Mouse (Mus musculus): ENCODE results near the gene Kcnh1.

The Kcnh1 gene

DNA sequence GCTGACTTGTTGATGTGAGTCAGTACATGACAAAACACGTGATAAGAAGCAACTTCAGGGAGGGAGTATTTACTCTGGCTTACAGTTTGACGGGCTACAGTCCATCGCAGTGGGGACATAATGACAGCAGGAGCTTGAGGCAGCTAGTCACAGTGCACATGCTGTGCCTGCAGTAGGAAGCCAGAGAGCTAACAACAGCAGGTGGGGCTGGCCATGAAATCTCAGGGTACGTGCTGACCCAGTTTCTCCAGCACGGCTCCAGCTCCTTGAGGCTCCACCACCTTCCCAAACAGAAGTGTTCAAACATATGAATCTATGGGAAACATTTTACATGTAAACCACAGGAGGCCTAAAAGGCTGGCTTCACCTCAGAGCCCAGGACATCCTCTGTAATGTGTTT is 216.0 kb downstream of the Kcnh1 start:
- DNase-seq (ENCODE audit: low spot score in 2 of 2) = no peak

DNA sequence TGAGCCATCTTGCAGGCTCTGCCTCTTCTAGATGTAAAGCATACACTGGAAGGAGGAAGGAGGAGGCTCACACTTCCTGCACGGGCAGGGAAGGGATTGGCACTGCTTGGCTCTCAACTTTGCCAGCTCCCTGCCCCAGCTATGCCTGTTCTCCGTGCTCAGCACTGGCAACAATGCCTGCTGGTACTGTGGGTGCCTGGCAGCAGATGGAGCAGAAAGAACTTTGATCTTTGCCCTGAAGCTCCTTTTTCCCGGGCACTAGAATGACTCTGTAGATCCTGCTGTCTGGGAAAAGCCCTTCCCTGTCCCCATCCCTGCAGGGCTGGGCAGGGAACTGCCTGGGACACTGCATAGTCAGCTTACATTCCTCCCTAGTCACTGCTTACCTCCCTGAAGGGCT is 225.2 kb downstream of the Kcnh1 start:
- DNase-seq (ENCODE audit: low spot score in 2 of 2) = no peak

- no peak for DNase-seq (ENCODE audit: low spot score in 2 of 2)
Observed at GRCm38 (mm10) chr1:192416241-192416821, 225.8 kb downstream of the Kcnh1 start.

- DNase-seq (ENCODE audit: low spot score in 2 of 2) = no peak
Observed at GRCm38 (mm10) chr1:192419176-192419575, 228.6 kb downstream of the Kcnh1 start.

DNA sequence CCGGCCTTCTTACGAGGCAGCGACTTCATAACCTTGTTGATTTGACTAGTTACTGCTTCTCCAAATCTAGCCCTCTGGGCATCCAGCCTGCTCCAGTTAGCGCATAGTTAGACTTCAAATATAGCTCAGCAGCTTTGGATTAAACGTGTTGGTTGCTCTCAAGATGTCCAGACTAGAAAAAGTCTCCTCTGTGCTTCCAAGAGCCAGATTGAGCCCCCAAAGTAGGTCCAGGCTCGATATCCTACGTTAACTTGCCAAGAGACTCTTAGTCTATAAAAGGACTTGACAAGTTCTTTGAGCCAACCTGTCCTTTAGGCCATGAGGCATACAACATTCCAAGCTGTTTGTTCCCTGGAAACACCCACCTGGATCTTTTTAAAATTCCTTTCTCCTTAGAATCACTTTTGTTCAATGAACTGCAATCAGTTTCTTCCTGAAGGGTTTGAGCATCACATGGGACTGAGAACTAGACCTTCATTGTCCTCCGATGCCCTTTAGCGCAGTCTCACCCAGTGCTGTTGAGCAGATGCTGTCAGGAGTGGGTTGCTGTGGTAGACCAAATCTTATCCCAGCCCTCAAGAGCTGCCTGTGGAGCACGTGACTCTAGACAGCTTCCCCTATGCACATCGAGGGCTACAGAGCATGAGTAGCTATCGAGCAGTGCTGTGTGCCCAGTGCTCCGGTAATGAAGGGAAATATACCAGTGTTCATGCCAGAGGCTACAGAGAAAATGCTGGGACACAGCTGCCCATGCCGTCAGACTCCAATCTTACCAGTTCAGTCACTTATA is 231.0 kb downstream of the Kcnh1 start:
- DNase-seq (ENCODE audit: low spot score in 2 of 2) = no peak

GRCm38 (mm10) chr1:192431423-192431822 is 240.8 kb downstream of the Kcnh1 start:
- DNase-seq (ENCODE audit: low spot score in 2 of 2) = no peak

DNA sequence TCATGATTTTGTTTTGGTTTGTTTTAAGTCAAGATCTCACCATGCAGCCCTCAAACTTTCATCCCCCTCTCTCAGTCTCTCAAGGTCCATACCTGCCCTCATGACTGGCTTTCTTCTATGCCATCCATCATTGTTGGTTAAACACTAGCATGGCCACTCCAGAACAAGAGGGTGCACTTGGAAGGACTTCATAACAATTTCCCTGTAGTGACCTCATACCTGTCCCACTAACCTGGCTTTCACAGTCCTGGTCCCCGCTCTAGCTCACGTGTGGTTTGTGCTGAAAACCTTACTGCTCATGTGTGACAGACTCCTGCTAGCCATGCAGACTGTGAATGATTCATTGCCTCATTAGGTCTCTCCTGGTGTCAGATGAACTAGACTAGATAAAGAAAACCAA is 244.9 kb downstream of the Kcnh1 start:
- DNase-seq (ENCODE audit: low spot score in 2 of 2) = no peak

GRCm38 (mm10) chr1:192439151-192439837 is 248.7 kb downstream of the Kcnh1 start:
- DNase-seq (ENCODE audit: low spot score in 2 of 2) = no peak

GRCm38 (mm10) chr1:192442772-192443445 is 252.3 kb downstream of the Kcnh1 start:
- DNase-seq (ENCODE audit: low spot score in 2 of 2) = no peak

GRCm38 (mm10) chr1:192443998-192444657 is 253.6 kb downstream of the Kcnh1 start:
- DNase-seq (ENCODE audit: low spot score in 2 of 2) = no peak

DNA sequence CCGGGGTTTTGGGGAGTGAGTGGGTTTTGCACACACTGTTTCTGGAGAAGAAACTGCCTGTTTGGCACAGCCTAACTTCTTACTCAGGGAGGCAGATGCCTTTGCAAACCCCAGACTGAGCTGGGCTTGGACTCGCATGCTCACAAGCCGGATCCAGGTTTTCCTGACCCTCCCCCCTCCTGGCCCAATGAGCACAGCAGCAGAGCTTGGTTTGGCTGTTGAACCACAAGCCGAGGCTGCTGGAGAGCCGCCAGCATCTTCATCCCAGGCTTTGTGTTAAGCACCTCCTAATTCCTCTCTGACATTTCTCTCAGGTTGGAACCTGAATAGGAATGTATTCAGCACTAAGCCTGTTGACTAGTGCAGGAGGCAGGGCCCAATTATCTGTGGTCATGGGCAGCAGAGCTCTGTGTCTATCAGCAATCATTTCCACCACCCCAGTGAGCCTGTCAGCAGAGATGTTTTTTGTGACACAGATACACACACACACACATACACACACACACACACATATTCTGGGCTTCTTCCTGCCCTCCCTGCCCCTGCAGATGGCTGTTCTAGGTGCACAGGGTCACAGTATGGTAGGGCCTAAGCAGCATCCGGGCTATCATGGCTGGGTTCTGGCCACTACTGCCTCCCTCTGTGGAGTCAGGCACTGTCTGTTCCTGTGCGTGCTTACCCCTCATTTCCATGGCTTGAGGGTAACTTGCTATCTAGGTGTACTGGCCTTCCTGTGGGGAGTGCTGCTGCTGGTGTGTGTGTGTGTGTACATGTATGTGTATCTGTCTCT is 254.3 kb downstream of the Kcnh1 start:
- DNase-seq (ENCODE audit: low spot score in 2 of 2) = no peak

DNA sequence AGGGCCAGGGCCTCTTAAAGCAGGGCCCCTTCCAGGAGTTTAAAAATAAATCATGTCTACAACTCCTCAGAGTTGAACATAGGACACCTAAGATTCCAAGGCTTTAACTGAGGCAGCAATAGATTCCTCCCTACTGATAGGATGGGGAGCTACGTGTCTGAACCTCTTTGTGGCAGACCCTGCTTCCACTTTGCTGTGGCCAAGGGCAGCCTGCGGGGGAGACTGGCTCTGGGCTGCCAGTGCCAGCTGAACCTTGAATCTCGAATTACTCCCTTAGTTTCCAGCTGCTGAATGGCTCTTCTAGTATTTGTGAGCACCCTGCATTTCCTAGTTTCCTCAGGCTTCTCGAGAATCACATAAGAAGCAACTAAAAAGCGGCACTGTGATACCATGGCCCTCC is 255.6 kb downstream of the Kcnh1 start:
- no peak for DNase-seq (ENCODE audit: low spot score in 2 of 2)

- DNase-seq (ENCODE audit: low spot score in 2 of 2) = no peak
Observed at GRCm38 (mm10) chr1:192447666-192448065, 257.1 kb downstream of the Kcnh1 start.

DNA sequence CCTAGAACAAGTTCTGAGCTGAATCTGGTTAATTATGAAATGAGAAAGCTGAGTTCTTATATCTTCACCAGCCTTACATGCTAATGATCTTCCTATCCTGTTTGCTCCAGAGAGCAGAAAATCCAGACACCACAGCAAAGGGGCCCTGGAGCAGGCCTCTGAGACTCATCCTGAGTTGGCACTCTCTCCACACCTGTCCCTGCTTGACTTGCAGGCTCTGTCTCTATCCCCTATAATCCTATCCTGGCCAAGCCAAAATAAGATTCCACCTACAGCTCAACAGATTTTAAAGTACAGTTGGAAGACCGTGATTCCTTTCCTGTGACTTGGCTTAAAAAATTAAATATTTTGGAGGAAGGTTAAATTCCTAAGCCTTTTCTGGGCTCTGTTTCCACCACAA is 257.9 kb downstream of the Kcnh1 start:
- DNase-seq (ENCODE audit: low spot score in 2 of 2) = no peak

- DNase-seq (ENCODE audit: low spot score in 2 of 2) = no peak
Observed at GRCm38 (mm10) chr1:192449572-192450351, 259.2 kb downstream of the Kcnh1 start.

DNA sequence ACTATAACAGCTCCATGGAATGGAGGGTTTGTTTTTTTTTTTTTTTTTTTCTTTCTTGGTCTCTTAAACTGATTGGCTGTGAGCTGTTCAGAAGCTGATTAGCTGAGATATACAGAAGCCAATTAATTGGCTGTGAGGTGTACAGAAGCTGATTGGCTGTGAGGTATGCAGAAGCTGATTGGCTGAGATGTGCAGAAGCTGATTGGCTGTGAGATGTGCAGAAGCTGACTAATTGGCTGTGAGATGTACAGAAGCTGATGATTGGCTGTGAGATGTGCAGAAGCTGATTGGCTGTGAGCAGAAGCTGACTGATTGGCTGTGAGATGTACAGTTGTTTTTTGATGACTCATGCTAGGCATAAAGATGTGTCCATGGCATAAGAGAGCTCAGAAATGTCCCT is 259.9 kb downstream of the Kcnh1 start:
- DNase-seq (ENCODE audit: low spot score in 2 of 2) = no peak

DNA sequence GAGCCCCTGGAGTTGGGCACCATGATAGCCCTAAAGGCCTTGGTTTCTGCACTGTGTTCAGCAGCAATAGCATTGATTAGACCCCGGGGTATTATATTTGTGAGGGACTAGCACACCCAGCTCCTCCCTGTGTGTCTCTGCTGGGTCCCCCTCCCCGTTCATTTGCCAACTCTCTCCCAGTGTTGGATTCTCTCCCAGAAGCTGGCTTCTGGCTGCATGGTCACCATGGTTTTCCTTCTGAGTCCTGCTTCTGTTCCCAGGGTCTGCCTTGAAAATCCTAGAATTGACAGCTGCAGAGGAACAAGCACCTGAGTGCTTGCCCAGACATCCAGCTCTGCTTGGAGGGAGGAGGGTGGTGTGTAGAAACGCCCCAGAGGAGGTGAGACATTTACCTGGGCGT is 261.1 kb downstream of the Kcnh1 start:
- no peak for DNase-seq (ENCODE audit: low spot score in 2 of 2)

DNA sequence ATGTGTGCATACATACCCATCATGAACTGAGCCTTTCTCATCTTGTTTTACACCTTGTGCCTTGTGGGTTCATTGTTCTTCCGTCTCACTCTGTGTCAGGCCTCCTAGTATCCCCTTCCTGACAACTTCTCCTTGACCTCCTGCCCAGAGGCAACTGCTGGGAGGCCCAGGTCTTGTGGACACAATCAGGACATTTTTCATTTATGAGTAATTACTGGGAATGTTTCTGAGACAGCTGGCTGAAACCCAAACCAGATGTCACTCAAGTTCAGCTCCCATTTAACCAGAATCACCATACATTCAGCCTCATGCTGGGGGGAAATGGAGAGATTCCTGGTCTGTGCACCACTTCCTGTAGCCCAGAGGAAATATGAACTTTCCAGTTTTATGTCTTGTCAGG is 263.9 kb downstream of the Kcnh1 start:
- no peak for DNase-seq (ENCODE audit: low spot score in 2 of 2)

DNA sequence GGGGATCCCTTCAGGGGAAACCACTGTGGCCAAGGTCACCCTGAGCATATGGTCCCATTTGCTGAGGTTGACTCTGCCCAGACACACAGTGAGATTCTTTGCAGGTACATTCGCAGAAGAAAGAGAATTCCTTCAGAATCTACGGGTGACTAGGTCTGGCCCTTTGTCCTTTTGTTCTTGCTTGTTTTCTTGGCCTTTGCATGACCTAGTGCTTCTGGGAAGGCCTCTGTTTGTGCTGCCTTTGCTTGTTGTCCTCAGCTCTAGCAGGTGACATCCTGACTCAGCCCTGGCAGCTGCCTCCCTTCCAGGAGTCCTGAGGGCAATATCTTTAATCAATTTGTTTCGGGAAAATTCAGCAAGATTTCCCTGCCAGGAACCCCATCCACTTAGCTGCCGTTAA is 264.4 kb downstream of the Kcnh1 start:
- no peak for DNase-seq (ENCODE audit: low spot score in 2 of 2)

DNA sequence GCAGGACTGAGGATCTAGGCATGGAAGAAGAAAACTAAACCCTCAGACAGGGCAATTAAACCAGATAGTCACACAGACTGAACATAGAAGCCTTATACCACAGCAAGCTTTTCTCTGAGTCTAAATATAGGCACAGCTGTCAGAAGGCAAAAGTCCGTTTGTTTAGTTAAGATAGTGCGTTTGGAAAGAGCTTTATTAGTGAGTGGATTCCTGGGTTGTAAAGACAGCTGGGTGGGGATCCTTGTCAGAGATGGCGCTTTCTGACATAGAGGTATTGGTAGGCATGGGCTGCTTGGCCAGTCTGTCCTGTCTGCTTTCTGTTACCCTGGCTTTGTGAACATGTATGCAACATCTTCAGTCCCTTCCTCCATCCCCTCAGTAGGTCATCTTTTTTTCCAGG is 266.5 kb downstream of the Kcnh1 start:
- no peak for DNase-seq (ENCODE audit: low spot score in 2 of 2)
